Mouse (Mus musculus): ENCODE measurements at regions not wholly inside any gene's neighbourhood (a gene's known extent, or its start where the extent isn't known, plus 50 kb on each side); places are given as distances from the start of the nearest gene placed in this dataset.
A peak's percentile ranks its signal among the peaks of the same experiment; 100 is the strongest.
"Not testable (repeated sequence)": the region's sequence is repeated elsewhere in the genome, so short reads cannot be mapped to it uniquely, and the experiment has no call there.

- H3K4me2 ChIP-seq (replicated peaks), result peak overlapping the region; percentile 41
- no peaks in the 10 kb centered on the region for H3K9me3 ChIP-seq (replicated peaks)
- peak; percentile 65 for ATAC-seq (ENCODE audit: insufficient number of reproducible peaks, low FRiP score, low TSS enrichment, low read depth)
- WGBS, result 25% methylated on average over 19 of the region's 19 CpGs
- H3K27me3 ChIP-seq, result no peaks in the 10 kb centered on the region
- peak overlapping the region; percentile 22 for H3K4me3 ChIP-seq (replicated peaks)
- H3K36me3 ChIP-seq, result no peaks in the 10 kb centered on the region
- no peak overlapping the region for H3K9ac ChIP-seq
- H3K4me1 ChIP-seq, result peaks cover 8% of the 10 kb centered on the region; the same call in 1 of the 2 replicates
- no peak overlapping the region for H3K27ac ChIP-seq (replicated peaks)
Observed at GRCm38 (mm10) chr16:73647201-73647782, 764.3 kb downstream of the Robo2 start.

GRCm38 (mm10) chr16:73613017-73613416, 798.6 kb downstream of the Robo2 start:
- Histone ChIP-seq H3K36me3 (no peaks in the 10 kb centered on the region), H3K27ac (replicated peaks) (no peak overlapping the region), H3K4me3 (replicated peaks) (no peak overlapping the region), H3K9ac (no peak overlapping the region), H3K4me2 (replicated peaks) (no peak overlapping the region), H3K4me1 (no peaks in the 10 kb centered on the region), H3K9me3 (replicated peaks) (no peaks in the 10 kb centered on the region), H3K27me3 (no peaks in the 10 kb centered on the region)
- 94% methylated on average over 9 of the region's 9 CpGs for WGBS
- no peak for ATAC-seq (ENCODE audit: insufficient number of reproducible peaks, low FRiP score, low TSS enrichment, low read depth)

- Histone ChIP-seq H3K27ac (replicated peaks) (no peak overlapping the region), H3K4me1 (no peaks in the 10 kb centered on the region), H3K9me3 (replicated peaks) (no peaks in the 10 kb centered on the region), H3K4me3 (replicated peaks) (no peak overlapping the region), H3K36me3 (no peaks in the 10 kb centered on the region), H3K4me2 (replicated peaks) (no peak overlapping the region), H3K27me3 (no peaks in the 10 kb centered on the region), H3K9ac (no peak overlapping the region)
- 60% methylated on average over 2 of the region's 2 CpGs for WGBS
- ATAC-seq (ENCODE audit: insufficient number of reproducible peaks, low FRiP score, low TSS enrichment, low read depth), result no peak
Observed at GRCm38 (mm10) chr16:73591421-73591820, 820.2 kb downstream of the Robo2 start.

GRCm38 (mm10) chr16:73561216-73561615, 850.4 kb downstream of the Robo2 start:
- no peaks in the 10 kb centered on the region for H3K27me3 ChIP-seq
- H3K4me1 ChIP-seq, result no peaks in the 10 kb centered on the region
- H3K4me3 ChIP-seq (replicated peaks), result no peak overlapping the region
- no peaks in the 10 kb centered on the region for H3K9me3 ChIP-seq (replicated peaks)
- ATAC-seq (ENCODE audit: insufficient number of reproducible peaks, low FRiP score, low TSS enrichment, low read depth), result no peak
- H3K9ac ChIP-seq, result no peak overlapping the region
- no peak overlapping the region for H3K27ac ChIP-seq (replicated peaks)
- WGBS, result 71% methylated on average over 7 of the region's 7 CpGs
- H3K36me3 ChIP-seq, result no peaks in the 10 kb centered on the region
- no peak overlapping the region for H3K4me2 ChIP-seq (replicated peaks)

- H3K9me3 ChIP-seq (replicated peaks), result no peaks in the 10 kb centered on the region
- H3K27me3 ChIP-seq, result no peaks in the 10 kb centered on the region
- no peak overlapping the region for H3K27ac ChIP-seq (replicated peaks)
- WGBS, result 81% methylated on average over 4 of the region's 4 CpGs
- H3K36me3 ChIP-seq, result no peaks in the 10 kb centered on the region
- no peak overlapping the region for H3K4me3 ChIP-seq (replicated peaks)
- ATAC-seq (ENCODE audit: insufficient number of reproducible peaks, low FRiP score, low TSS enrichment, low read depth), result no peak
- H3K9ac ChIP-seq, result no peak overlapping the region
- no peaks in the 10 kb centered on the region for H3K4me1 ChIP-seq
- no peak overlapping the region for H3K4me2 ChIP-seq (replicated peaks)
Observed at GRCm38 (mm10) chr16:73556940-73557339, 854.7 kb downstream of the Robo2 start.

GRCm38 (mm10) chr16:73543651-73544050, 868.0 kb downstream of the Robo2 start:
- no peak for ATAC-seq (ENCODE audit: insufficient number of reproducible peaks, low FRiP score, low TSS enrichment, low read depth)
- H3K27me3 ChIP-seq, result no peaks in the 10 kb centered on the region
- H3K27ac ChIP-seq (replicated peaks), result no peak overlapping the region
- no peaks in the 10 kb centered on the region for H3K9me3 ChIP-seq (replicated peaks)
- H3K4me3 ChIP-seq (replicated peaks), result no peak overlapping the region
- no peak overlapping the region for H3K4me2 ChIP-seq (replicated peaks)
- no peaks in the 10 kb centered on the region for H3K36me3 ChIP-seq
- H3K9ac ChIP-seq, result no peak overlapping the region
- 69% methylated on average over 3 of the region's 3 CpGs for WGBS
- H3K4me1 ChIP-seq, result no peaks in the 10 kb centered on the region

- ATAC-seq (ENCODE audit: insufficient number of reproducible peaks, low FRiP score, low TSS enrichment, low read depth), result peak; percentile 57
- peak overlapping the region; percentile 58; the same call in 1 of the 2 replicates for H3K27ac ChIP-seq (replicated peaks)
- no peaks in the 10 kb centered on the region for H3K27me3 ChIP-seq
- no peak overlapping the region for H3K9ac ChIP-seq
- no peaks in the 10 kb centered on the region for H3K9me3 ChIP-seq (replicated peaks)
- 51% methylated on average over 7 of the region's 7 CpGs for WGBS
- 0 out of 2 replicates have a peak, but pooled peaks cover 2% of the 10 kb centered on the region for H3K4me1 ChIP-seq
- no peaks in the 10 kb centered on the region for H3K36me3 ChIP-seq
- no peak overlapping the region for H3K4me3 ChIP-seq (replicated peaks)
- H3K4me2 ChIP-seq (replicated peaks), result no peak overlapping the region
Observed at GRCm38 (mm10) chr16:73538040-73538439, 873.6 kb downstream of the Robo2 start.

GRCm38 (mm10) chr16:73537541-73537940, 874.1 kb downstream of the Robo2 start:
- Histone ChIP-seq H3K27me3 (no peaks in the 10 kb centered on the region), H3K9ac (no peak overlapping the region), H3K4me1 (0 out of 2 replicates have a peak, but pooled peaks cover 2% of the 10 kb centered on the region), H3K9me3 (replicated peaks) (no peaks in the 10 kb centered on the region), H3K4me2 (replicated peaks) (no peak overlapping the region), H3K27ac (replicated peaks) (peak overlapping the region; percentile 58; the same call in 1 of the 2 replicates), H3K36me3 (no peaks in the 10 kb centered on the region), H3K4me3 (replicated peaks) (no peak overlapping the region)
- peak; percentile 11; the same call in 1 of the 2 replicates for ATAC-seq (ENCODE audit: insufficient number of reproducible peaks, low FRiP score, low TSS enrichment, low read depth)
- WGBS, result 48% methylated on average over 7 of the region's 7 CpGs

GRCm38 (mm10) chr16:73530191-73530590, 881.4 kb downstream of the Robo2 start:
- Histone ChIP-seq H3K4me2 (replicated peaks) (no peak overlapping the region), H3K9ac (no peak overlapping the region), H3K9me3 (replicated peaks) (no peaks in the 10 kb centered on the region), H3K36me3 (no peaks in the 10 kb centered on the region), H3K4me1 (no peaks in the 10 kb centered on the region), H3K4me3 (replicated peaks) (no peak overlapping the region), H3K27ac (replicated peaks) (no peak overlapping the region), H3K27me3 (no peaks in the 10 kb centered on the region)
- WGBS, result 52% methylated on average over 10 of the region's 10 CpGs
- no peak for ATAC-seq (ENCODE audit: insufficient number of reproducible peaks, low FRiP score, low TSS enrichment, low read depth)

- H3K27ac ChIP-seq (replicated peaks); H3K9ac ChIP-seq: not testable (repeated sequence)
Observed at GRCm38 (mm10) chr16:73522931-73523330, 888.7 kb downstream of the Robo2 start.

GRCm38 (mm10) chr16:73504759-73505158, 906.9 kb downstream of the Robo2 start:
- no peaks in the 10 kb centered on the region for H3K27me3 ChIP-seq
- no peaks in the 10 kb centered on the region for H3K36me3 ChIP-seq
- no peak overlapping the region for H3K4me3 ChIP-seq (replicated peaks)
- no peak overlapping the region for H3K9ac ChIP-seq
- H3K4me1 ChIP-seq, result no peaks in the 10 kb centered on the region
- H3K4me2 ChIP-seq (replicated peaks), result no peak overlapping the region
- H3K27ac ChIP-seq (replicated peaks), result no peak overlapping the region
- H3K9me3 ChIP-seq (replicated peaks), result no peaks in the 10 kb centered on the region
- no peak for ATAC-seq (ENCODE audit: insufficient number of reproducible peaks, low FRiP score, low TSS enrichment, low read depth)

More at GRCm38 (mm10) chr16:73522931-73523330, 888.7 kb downstream of the Robo2 start:
- H3K27me3 ChIP-seq; H3K4me1 ChIP-seq; H3K9me3 ChIP-seq (replicated peaks); H3K4me2 ChIP-seq (replicated peaks); H3K4me3 ChIP-seq (replicated peaks); ATAC-seq (ENCODE audit: insufficient number of reproducible peaks, low FRiP score, low TSS enrichment, low read depth); H3K36me3 ChIP-seq: not testable (repeated sequence)
- WGBS, result 78% methylated on average over 3 of the region's 3 CpGs

GRCm38 (mm10) chr16:73498636-73499208, 912.9 kb downstream of the Robo2 start:
- Histone ChIP-seq H3K36me3 (no peaks in the 10 kb centered on the region), H3K27me3 (no peaks in the 10 kb centered on the region), H3K27ac (replicated peaks) (no peak overlapping the region), H3K4me2 (replicated peaks) (no peak overlapping the region), H3K9me3 (replicated peaks) (no peaks in the 10 kb centered on the region), H3K4me3 (replicated peaks) (no peak overlapping the region), H3K9ac (no peak overlapping the region), H3K4me1 (no peaks in the 10 kb centered on the region)
- 79% methylated on average over 1 of the region's 1 CpGs for WGBS
- ATAC-seq (ENCODE audit: insufficient number of reproducible peaks, low FRiP score, low TSS enrichment, low read depth), result no peak
